Mouse (Mus musculus) cerebellum, adult 9-11 months (tissue): Measurements from ENCODE around the gene Nupl1.

Experiments
- DNase-seq: peaks from one replicate; pipeline ENCODE4 v3.0.0; 2022

Nupl1 gene

DNA sequence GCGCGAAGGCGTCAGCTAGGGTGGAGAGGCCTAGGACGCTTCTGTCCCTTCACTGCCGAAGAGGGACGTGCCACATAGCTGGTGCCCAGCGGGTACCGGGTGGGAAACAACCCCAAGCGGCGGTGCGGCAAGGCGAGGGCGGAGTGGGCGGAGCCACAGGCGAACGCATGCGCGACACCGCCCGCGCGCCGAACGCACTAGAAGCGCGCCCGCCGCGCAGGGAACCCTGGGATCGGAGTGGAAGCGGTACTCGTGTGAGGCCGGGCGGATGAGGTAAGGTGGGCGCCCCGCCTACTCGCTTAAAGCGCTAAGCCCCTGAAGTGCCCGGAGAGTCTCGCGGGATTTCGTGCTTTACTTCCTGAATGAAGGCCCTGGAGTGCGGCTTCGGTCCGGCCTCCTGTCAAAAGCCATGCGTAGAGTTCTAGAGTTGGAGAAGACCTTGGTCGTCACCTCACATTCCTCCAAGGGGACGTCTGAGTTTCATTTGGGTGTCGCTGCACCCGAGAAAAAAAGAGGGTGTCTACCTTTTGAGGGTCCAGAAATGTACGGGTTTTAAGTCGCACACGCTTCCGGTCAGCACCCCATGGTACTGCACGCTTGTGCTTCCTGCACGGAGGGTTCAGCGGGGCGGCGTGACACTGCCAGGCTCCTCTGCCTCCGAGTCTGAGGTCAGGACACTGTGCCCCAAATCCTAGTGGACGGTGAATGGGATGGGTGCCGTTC is at the start of gene Nupl1, which contains the start of gene Gm49336:
TSS of gene Nupl1 (minus strand) at position 151 of the 723 bp plus-strand sequence.
TSS of gene Gm49336 (minus strand) at position 227 of the 723 bp plus-strand sequence.
- DNase-seq, result peak; percentile 99

DNA sequence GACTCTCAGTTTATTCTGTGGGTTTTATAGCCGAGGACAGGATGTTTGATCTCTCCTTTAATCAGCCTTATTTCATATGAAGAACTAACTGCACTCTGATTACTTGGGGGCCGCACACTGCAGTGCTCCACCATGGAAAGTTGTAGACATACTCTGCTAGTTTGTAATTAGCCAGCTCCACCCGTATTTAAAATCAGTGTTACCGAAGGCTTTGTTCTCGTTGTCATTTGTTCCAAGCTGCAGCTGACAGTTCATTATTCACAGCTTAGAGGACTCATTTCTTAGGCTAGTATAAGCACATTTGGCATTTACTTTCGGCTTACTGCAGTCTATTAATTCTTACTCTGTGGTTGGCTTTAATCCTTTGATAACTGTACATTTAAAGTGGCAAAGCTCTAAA is 49.8 kb upstream of the Nupl1 start:
- no peak for DNase-seq

DNA sequence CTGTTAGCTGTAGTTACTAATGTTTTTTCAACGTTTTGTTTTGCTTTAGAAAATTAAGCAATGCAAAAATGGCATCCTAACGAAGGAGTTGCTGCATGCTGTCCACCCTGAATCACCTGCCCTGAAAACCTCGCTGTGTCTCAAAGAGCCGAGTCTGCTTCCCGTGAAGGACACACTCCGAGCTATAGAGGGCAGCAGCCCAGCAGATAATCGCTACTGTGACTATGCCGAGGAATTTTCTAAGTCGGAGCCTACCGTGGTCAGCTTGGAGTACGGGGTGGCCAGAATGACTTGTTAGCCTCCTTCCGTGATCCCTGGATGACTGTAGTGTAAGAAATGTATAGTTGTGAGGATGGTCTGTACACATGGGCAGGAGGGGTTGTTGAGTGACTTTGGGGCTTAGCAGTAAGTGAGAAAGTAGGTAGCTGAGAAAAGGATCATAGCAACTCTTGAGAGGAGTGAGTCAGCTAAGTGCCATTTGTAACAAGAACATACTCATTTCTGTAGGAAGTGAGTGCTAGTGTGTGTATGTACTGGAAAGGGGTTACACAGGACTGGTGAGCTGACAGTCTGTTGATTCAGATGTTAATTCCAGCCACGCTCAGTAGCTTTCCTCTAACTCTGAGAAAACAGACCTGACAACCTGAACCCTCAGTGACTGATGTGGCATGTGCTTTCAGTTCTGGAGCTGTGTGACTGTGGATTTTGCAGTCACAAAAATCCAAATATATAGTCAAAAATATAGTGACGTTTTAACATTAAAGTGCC is 49.2 kb upstream of the Nupl1 start:
- peak; percentile 42 for DNase-seq

DNA sequence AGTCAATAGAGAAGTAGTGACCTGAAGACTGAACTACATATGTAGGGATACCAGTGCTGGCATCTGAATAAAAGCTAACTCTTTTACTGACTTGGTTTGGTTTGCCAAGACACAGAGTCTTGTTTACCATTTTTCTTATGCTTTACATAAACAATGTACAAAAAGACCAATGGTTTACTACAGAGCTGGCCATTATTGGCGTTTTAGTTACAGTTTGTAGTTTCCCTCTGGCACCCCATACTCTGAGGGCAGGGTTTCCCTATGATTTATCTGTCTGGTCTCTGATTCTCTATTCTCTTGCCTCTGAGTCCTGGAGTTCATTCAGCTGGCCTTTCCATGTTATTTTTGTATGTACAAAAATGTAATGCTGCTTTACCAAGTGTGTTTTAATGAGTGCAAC is 44.3 kb upstream of the Nupl1 start:
- no peak for DNase-seq

DNA sequence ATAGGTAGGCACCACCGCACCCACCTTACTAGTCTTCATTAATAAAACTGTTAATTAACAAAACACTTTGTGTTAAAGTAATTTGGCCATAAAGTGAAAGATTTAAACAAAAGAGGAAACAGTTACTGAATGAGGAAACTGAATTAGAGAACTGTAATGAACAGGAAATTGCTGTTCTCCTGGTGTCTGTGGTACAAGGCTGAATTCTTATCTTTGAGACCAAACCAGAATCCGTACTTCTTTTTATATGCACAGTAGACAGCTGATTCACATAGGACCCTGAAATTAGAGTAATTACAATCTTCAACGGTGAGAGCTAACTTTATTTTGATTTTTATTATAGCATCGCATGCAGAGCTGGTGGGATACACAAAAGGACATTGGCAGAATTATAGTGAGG is 39.1 kb upstream of the Nupl1 start:
- DNase-seq, result no peak

DNA sequence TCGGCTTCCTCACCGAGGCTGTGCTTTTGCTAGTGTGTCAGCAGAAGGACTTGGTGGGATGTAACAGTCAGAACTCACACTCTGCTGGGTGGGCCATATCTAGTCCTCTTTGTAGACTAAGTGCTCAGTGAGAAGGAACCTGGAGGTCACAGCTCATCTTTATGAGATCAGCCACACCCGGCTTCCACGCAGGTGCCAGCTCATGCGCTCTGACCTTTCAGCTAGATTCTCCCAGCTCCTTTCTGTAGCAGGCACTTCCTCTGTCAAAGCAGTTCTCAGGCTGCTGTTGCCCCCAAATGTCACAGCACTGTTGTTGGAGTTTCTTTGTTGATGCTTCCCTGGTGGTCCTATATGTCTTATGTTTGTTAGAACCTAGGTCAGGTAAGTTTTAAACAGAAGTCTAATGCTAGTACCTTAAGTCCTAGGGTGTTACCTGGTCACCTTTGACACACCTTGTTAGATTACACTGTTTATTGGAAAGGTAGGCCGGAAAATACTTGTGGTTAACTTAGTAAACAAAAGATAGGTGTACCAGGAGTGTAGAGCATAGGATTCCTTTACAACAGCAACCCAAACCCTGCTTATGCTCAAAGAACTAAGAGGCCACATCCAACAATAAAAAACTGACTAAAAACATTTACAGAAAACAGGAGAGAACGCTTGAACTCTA is 35.1 kb upstream of the Nupl1 start:
- no peak for DNase-seq

DNA sequence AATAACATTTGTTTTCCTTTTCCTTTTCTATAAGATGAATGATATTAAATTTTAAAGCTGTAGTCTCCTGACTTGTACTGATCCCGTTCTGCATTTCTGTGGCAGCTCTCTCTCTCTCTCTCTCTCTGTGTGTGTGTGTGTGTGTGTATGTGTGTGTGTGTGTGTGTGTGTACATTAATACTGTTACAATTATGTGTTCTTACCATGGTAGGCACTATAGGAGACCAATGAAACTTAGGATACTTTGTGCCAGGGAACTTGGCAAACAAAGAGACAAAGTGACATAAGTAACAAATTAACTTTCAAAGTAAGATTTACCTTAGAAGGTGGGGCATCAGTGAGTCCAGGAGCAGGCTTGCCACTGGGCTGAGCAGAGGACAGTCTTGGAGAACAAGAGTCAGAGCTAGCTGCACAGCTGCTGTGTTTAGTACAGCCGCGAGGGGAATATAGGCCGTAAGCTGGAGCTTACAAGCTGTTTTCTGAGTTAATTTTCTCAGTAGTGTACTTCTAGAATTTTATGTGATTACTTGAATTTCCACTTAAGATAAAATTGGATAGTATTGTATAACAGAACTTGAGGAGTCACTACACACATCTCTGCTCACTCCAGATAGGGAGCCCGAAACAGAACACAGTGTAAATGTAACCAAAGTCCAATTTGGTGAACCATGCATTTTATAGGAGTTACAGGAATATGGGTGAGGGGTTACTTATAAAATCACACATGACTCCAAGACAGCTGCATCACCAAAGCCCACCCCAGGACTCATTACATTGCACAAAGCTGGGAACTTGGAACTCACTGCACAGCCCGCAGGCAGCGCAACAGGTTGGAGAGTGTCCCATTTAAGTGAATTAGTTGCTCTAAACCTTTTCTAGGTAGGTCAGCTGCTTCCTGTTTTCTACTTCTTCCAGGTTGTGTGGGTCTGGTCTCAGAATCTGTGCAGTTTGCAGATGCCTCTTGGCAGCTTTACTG is 24.4 kb upstream of the Nupl1 start:
- DNase-seq, result no peak

DNA sequence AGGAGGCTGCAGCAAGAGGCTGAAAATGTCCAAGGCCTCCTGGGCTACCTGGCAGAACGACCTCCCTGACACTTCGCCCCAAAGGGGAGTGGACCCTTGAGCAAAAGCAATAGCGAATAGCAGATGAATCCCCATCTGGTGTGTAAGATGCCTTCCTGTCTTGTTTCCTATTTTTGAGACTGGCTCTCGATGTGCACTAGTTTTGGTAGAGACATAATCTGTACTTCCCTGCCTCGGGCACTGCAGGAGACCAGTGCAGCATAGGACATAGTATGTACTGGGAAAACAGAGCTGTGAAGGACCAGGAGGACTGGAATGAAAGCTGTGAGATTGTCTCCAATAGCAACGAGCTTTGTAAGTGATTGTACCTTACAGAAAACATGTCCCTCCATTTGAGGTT is 22.1 kb upstream of the Nupl1 start:
- DNase-seq, result no peak

DNA sequence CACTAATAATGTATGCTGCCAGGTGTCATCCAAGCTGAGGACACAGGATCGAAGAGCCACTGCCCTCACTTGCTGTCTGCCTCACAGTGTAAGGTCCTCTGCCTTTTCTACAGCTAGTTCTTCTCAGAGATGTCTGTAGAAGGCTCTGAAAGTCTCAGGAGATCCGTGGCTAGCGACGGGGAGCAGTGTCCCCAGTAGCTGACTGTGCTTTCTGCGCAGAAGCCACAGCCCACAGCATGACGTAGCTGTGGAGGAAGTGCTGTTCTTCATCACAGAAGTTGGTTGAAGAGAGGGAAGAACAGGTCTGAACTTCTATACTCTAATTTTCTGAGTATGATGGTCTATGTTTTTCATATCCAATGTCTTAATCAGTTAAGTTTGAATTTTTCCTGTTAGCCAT is 18.1 kb upstream of the Nupl1 start:
- DNase-seq, result no peak

DNA sequence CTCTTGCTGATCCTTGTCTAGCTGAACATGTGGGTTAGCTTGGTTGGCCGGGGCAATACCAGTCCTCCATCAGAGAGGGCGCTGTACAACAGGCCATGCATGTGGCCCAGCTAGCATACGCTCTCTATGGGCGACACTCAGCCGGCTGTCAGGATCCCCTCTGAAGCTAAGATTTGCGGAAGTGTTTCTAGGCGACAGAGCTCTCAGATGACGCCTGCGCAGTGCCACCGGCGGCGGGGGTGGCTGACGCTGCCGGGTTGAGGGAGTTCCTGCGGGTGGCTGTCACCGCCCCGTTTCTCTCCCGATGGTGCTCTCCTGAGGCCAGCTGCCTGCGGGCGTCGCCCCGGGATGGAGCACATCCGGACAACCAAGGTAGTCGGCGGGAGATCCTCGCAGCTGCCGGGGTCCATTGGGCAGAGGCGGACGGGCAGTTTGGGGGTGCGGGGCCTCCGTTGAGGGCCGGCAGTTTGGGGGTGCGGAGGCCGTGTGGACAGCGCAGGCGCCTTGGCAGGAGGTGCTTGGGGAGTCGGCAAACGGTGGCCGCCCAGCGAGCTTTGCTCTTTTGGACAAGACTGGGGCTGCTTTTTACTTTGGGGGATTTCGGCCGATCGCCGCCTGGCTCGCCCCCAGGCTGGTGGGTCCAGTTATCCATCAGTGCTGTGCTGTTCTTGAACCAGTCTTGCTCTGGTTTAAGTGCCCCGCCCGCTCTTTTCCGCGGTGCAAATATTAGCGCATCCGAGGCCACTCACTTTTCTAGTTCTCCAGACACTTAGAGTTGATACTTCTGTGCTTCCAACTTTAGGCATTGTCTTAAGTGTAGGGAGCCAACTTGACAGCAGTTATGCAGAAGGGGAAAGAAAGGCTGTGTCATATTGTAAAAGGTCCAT is 14.0 kb upstream of the Nupl1 start, which contains the start of gene Mtmr6:
TSS of gene Mtmr6 (plus strand) at position 239 of the 887 bp plus-strand sequence.
- DNase-seq, result peak; percentile 96

DNA sequence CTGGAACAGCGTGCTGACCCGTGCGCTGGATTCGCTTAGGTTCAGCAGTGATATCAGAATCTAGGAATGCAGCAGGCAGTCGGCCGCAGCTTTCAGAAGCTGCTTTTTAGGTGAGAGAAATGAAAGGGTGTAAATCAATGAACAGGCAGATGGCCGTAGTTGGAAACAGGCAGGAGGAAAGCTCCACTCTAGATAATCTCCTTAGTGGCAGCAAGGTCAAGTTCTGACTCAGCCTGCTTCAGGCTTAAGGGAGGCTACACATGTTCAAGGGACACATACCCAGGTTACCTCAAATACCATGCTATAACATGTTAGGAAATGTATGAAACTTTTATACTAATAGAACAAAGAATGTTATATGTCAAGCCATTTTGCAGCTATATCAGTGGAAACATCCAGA is 11.1 kb upstream of the Nupl1 start:
- DNase-seq, result no peak

DNA sequence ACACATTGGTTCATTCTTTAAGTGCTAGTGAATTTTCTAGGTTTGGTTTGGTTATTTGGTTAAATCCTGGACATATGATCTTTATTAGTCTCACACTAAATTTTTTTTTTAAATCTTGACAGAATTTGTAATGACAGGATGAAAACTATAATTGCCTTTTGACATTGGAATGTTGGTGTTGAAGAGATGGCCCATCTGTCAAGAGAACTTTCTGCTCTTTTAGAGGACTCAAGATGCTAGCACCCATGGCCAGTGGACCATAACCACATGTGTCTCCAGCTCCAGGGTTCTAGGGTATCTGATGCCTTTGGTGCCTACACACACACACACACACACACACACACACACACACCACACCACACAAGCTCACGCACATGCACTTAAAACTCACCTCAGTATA is 6.6 kb upstream of the Nupl1 start:
- DNase-seq, result no peak

DNA sequence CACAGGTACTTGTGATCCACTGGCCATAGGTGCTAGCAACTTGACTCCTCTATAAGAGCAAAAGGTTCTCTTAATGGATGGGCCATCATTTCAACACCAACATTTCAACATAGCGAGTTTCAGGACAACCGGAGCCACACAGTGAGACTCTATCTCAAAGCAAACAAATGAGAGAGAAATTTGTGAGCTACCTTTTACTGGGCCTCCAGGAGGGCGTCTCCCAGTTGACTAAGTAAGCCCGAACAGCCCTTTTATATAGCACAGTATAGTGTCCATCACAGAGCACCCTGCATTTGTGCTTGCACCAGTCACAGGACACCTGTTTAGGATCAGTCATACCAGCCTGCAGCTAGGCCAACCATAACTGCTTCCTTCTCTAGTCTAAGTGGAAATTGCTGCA is 5.9 kb upstream of the Nupl1 start:
- no peak for DNase-seq

DNA sequence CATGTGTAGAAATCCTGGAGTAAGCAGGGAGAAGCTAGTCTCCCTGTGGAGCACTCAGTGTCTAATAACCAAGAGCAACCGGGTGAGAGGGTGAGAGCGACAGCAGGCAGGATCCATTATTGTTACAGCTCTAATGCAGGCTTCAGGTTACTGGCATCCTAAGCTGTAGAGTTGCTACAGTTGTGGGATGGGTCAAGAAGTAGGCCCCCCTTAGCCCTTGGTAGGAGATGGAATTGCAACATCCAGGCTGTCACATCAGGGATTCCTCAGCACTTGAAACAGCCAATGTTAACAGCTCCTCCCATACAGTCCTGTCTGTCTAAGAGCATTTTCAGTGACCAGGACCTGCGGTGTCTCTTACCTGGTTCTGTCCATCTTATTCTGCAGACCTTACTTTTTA is 5.1 kb upstream of the Nupl1 start:
- no peak for DNase-seq

DNA sequence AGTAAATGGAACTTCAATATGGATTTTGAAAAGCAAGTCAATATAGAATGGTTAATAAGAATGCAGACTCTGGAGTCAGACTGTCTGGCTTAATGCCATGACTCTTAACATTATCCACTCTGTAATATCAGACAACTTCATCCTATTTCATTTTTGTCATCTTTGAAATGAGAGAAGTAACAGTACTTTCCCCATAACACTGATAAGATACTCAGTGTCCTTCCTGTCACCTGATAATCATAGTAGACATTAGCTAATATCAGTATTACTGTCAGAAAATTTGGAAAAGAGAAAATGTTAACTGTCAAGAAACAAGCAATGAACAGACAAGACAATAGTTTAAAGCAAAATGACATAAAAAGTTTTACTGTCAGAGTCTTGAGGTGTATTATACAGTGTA is 3.5 kb upstream of the Nupl1 start:
- DNase-seq, result no peak

DNA sequence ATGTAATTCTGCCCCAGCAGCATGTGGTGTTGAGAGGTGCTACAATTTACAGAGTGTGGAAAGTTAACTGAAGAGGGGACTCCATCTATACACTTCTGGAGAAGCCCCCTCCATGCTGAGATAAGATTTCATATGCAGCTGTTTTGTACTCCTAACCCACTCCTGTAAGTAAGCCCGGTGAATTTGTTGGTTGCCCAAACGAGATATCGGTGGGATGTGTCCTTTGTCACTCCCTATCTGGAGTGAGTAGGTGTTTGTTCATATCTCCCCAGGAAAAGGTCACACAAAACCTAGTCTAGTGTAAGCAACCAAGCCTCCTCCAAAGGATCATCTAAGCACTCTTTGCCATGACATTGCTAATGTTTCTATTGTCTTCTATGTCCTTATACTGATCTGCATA is 2.2 kb upstream of the Nupl1 start:
- DNase-seq, result no peak

DNA sequence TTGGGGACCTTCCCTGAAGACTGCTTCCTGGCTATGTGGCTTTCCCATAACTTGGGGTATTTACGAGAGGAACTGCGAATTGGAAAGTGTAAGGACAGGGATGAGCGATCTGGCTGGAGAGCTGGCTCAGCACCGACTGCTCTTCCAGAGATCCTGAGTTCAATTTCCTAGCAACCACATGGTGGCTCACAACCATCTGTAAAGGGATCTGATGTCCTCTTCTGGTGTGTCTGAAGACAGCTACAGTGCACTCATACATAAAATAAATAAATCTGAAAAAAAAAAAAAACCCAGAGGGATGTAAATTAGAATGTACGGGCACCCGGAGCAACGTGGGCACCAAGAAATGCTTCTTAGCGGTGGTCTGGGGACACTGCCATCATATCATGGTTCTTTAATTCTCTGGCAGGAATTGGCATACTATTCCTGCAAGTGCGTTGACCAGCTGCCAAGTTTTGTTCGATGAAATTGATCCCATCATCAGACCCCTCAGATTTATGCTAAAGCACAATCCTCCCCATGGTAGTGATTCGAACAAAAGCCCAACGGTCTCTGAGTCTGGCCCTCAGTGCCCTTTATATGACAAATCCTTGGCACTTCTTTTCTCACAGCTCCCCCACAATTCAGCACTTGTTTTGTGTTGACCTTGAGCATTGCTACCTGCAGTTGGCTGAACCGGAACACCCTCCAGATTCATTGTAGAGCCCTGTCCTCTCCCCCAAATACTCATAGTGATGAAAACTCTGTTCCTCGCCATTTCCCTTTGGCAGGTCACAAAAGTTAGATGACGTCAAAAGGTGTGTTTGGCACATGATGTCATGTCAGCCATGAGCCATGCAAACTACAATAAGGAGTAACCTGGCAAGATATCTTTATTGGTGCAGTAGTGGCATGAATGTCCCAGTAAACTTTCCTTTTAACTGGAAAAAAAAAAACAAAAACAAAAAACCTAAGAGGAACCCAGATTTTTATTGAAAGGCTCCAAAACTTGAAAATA is 1.1 kb upstream of the Nupl1 start:
- DNase-seq, result peak; percentile 66

DNA sequence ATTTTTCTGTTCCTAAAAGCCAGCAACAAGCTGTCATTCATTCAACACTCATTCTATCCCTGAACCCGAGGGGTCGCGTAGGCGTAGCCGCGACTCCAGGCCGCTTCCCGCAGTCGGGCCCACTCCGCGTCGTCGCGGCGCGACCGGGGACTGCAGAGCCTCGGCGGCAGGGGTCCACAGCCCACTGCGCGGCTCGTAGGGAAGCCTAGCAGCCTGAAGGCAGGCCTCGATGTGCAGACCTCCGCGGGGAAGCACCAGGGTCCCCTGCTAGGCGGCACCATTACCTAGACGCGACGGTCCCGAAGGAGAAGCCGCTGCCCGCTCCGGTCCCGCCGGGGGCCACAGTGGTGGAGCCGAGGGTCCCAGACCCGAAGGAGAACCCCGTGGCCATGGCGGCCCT is 352 bp downstream of the Nupl1 start:
- DNase-seq, result no peak

DNA sequence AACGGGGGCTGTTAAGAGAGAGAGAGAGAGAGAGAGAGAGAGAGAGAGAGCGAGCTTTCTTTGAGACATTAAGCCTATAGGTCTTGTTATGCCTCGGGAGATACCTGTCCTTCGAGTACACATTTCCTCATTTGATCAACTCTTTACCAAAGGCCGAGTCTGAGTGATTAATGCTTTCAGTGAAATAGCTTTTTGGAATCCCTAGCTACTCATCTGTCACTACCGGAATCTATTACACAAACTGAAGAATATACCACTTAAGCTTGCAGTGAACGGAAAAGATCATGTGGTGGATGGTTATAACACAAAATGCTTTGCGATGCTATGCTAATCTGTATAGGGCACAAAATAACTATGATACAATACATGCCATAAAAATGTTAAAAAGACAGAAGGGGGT is 865 bp downstream of the Nupl1 start:
- no peak for DNase-seq

DNA sequence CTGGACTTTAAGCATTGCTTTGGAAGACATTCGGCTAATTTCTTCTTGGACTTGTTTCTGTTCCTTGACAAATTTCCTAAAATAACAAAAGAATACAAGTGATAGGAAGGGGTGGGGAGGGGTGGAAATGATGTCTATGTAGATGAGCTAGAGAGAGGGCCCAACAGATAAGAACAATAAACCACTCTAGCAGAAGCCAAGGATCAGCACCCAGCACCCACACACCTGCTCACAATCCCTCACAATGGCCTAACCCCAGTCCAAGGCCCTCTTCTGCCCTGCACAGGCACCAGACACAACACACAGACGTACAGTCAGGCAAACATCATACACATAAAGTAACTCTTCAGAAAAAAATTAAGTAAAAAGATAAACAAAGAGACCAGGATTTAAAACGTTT is 12.7 kb downstream of the Nupl1 start:
- no peak for DNase-seq
